Mouse (Mus musculus) cerebellum, postnatal 25 days (tissue): ENCODE measurements at regions not wholly inside any gene's neighbourhood (a gene's known extent, or its start where the extent isn't known, plus 50 kb on each side); places are given as distances from the start of the nearest gene placed in this dataset.

ENCODE experiments used
- DNase-seq, 2 experiments: peaks; one replicate each; pipeline ENCODE4 v3.0.0; 2021; ENCODE audit warnings: mixed read lengths in 2 of 2

- DNase-seq: peak in 1 of 2 experiments; percentile 6
Observed at GRCm38 (mm10) chr11:112621385-112622120, 160.5 kb upstream of the Sox9 start.

GRCm38 (mm10) chr11:112649298-112649697 lies 132.7 kb upstream of the Sox9 start:
- no peak for DNase-seq

GRCm38 (mm10) chr11:112657410-112658159 lies 124.4 kb upstream of the Sox9 start:
- no peak for DNase-seq

DNA sequence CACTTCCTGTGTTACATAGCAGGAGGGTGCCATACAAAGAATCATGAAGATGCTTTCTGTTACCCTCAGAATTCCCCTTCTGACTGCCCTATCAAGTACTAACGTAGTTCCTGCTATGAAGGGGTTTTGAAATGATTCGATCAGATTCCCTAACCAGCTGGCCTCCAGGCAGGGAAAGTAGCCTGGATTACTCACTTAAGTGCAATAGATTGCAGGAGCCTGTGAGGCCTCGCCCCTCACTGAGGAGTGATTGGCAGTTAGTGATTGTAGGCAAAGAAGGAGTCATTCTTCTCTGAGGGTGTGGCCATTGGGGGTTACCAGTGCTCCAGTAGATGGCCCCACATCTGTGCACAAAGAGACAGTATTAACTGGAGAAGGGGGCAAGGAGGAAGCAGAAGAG lies 122.1 kb upstream of the Sox9 start:
- no peak for DNase-seq

- no peak for DNase-seq
Observed at GRCm38 (mm10) chr11:112661426-112661825, 120.6 kb upstream of the Sox9 start.

- no peak for DNase-seq
Observed at GRCm38 (mm10) chr11:112667311-112667710, 114.7 kb upstream of the Sox9 start.

DNA sequence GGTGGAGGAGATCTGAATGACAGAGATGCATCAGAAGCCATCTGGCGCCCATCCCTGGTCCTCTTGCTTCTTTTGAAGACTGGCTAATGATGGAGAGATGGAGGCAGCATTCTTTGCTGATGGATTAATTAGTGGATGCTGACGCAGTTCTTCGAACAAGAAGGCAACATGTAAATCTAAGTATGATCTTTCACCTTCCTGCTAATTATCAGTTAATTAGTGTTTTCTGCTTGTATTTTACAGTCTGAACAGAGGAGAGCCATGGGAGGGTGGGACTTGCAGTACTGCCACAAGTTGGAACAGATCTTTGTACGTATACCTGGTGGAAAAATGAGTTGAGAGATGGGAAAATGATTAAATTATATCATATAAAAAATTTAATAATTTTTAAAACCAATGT lies 109.9 kb upstream of the Sox9 start:
- DNase-seq: no peak

DNA sequence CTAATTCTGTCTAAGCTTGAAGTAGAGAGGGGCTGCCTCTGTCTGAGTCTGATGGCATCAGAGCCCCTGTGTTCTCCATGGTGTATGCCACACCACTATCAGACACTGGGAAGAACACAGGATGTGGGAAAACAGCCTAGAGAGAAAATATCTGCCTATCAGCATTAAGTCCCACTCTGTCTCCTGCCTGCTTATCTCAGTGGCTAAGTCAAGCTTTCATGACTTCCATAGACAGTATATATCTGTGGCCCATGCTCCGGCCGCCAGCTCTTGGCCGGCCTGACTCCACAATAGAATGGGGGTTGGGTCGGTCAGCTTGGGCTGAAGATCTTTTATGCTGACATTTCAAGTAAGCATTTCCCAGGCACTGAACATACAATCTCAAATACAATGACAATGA lies 92.0 kb upstream of the Sox9 start:
- DNase-seq: no peak

- DNase-seq: no peak
Observed at GRCm38 (mm10) chr11:112706091-112706490, 75.9 kb upstream of the Sox9 start.

DNA sequence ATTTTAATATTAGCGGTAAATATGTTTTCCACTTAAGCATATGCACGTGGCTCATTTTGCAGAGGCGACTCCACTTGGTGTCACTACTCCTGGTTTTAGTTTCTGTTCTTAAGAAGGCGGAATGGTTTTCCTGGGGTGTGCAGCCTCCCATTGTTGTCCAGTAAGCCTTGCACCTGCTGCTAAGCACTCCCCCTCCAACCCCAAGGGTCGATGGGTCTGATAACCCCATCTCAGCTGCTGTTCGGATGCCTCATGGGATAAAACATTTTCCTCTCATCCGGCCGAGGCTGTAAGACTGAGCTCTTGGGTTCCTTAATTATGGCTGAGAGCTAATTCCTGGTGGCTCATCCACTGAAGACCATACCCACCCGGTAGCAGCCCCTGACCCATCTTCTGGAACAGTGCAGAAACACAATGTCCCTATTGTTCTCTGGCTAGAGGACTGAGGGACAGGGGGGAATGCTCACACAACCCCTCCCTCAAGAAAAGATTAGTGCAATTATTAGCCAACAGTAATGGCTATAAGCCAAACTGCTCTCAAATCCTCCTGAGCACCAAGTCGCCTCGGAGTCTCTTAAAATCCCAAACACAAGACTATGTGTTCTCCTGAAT lies 73.8 kb upstream of the Sox9 start:
- no peak for DNase-seq

GRCm38 (mm10) chr11:112711656-112712055 lies 70.4 kb upstream of the Sox9 start:
- no peak for DNase-seq

- DNase-seq: no peak
Observed at GRCm38 (mm10) chr11:112718547-112718946, 63.5 kb upstream of the Sox9 start.

GRCm38 (mm10) chr11:112720652-112721051 lies 61.4 kb upstream of the Sox9 start:
- no peak for DNase-seq

- DNase-seq: no peak
Observed at GRCm38 (mm10) chr11:112722936-112723335, 59.1 kb upstream of the Sox9 start.

GRCm38 (mm10) chr11:112728154-112728952 lies 53.7 kb upstream of the Sox9 start:
- no peak for DNase-seq
